Mouse (Mus musculus): ENCODE measurements at regions not wholly inside any gene's neighbourhood (a gene's known extent, or its start where the extent isn't known, plus 50 kb on each side); places are given as distances from the start of the nearest gene placed in this dataset.

DNA sequence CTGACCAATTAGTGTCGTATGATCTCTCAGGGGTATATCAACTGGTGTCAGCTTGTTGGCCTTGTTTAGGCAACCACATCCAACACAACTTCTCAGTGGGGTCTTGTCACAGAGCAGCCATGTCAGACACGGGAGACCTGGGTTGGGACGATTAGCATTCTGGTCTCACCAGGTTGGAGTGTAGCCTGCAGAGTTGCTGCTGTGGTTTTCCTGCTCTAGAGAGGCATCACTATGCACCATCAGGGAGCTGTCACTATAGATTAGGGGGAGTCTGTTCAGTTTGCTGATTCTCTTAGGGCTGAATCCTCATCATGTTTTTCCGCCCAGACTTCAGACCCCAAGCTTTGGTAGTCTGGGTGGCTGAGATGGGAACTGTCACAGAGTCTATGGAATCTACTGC lies 202.7 kb upstream of the Serp2 start:
- TF ChIP-seq POLR2A (IDR thresholded peaks at IDR 0.05; ENCODE audit: insufficient read depth, low read depth, low read length) (no peak), CTCF (IDR thresholded peaks at IDR 0.05; ENCODE audit: insufficient read depth, low read depth, low read length) (no peak)

All from olfactory bulb, adult 2 months (tissue).